Mouse (Mus musculus) ES-E14 (cell line): ENCODE results near the gene Col1a1.

ENCODE experiments used
- CHD2 ChIP-seq: IDR thresholded peaks from 2 replicates; pipeline ENCODE4 v1.6.1; 2014; ENCODE audit warnings: mild to moderate bottlenecking, low read depth, low read length, inconsistent platforms
- ZNF384 ChIP-seq: IDR thresholded peaks from 2 replicates; pipeline ENCODE4 v1.6.1; 2012; ENCODE audit warnings: low read depth, low read length, inconsistent platforms

DNA sequence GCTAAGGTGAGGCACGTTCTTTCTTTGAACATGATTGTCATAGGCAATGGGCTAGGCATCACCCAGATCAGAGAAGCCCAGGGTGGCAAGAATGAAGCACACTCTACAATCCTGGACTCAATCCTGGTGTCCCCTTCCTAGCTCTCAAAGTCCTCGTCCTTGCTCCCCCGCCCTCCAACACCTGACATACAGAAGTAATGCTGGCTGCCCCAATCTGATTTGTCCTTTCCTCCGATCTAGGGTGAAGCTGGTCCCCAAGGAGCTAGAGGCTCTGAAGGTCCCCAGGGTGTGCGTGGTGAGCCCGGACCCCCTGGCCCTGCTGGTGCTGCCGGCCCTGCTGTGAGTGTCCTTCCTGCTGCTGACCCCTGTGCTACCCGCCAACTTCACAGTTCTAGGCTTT is 5.8 kb downstream of the Col1a1 start:
- TF ChIP-seq ZNF384 (no peak), CHD2 (no peak)
